Mouse (Mus musculus): ENCODE results near the gene Tbc1d2b. TPM values are rescaled to one million over a fixed set of nuclear protein-coding genes. Genes with fewer than 3 reads are reported as not detected.

Tbc1d2b gene
- polyA plus RNA-seq, 1 experiment from 2014 or later: 8.7 TPM

DNA sequence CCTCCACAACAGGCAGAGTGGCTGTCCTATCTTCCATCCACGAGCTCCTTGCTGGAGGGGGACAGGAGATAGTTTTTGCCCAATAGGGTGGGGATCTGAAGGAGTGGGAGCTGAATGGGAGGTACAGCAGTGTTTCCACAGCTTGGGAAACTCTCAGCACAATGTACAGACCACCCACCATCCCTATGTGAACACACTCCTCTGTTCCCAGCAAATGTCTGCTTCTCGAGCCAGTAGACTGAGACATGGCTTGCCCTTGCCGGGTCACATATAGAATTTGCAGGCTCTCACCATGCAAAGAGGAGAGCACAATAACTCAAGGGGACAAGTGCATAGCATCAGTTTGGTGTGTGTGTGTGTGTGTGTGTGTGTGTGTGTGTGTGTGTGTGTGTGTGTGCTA is 87.1 kb downstream of the Tbc1d2b start:
- H3K36me3 ChIP-seq (ENCODE audit: control insufficient read depth, insufficient read depth, low read length): peaks cover 10% of the 10 kb centered on the region
- no peak for ATAC-seq (ENCODE audit: low FRiP score)
- 88% methylated on average over 3 of the region's 3 CpGs for WGBS

DNA sequence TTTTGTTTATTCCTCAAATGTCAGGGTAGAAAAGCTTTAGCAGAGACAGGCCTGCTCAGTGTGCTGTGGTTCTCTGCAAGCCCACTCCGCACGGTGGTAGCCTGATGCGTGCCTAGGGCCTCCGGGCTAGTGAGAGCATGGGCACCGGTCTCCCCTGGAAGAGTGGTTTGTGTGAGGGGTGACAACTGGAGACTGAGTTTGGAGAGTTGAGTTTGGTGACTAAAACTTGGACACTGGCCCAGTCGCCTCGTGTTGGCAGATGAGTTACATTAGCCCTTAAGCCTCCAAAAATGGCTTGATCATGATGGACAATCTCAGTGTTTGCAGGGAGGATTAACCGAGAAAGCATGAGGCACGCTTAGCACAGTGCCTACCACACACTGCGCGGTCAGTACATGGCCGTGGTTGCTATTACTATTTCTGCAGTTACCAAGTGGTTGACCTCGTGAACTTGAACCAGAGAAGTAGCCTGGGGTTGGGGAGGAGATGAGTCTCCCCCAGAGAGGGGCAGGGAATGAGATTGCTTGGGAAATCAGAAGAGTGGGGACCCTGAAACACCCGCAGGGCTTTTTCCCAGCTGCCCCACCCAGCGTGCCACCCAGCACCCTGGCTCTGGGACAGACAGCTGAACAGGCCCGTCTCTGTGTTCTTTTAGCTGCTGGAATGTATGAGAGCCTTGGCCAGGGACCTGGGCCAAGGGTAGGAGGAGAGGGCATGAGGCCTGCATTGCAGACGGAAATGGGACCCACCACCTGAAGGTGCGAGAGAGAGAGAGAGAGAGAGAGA is 87.8 kb downstream of the Tbc1d2b start:
- H3K36me3 ChIP-seq (ENCODE audit: control insufficient read depth, insufficient read depth, low read length): peaks cover 6% of the 10 kb centered on the region; the same call in 1 of the 2 replicates
- H3K4me3 ChIP-seq (ENCODE audit: low read depth, low read length): no peak overlapping the region
- no peak overlapping the region for H3K4me2 ChIP-seq
- no peak overlapping the region for H3K9ac ChIP-seq (ENCODE audit: low read length)
- no peak overlapping the region for H3K27ac ChIP-seq (ENCODE audit: low read depth, low read length)
- no peaks in the 10 kb centered on the region for H3K4me1 ChIP-seq (ENCODE audit: control insufficient read depth, insufficient read depth, low read length)
- H3K27me3 ChIP-seq (ENCODE audit: control insufficient read depth, insufficient read depth, low read length): no peaks in the 10 kb centered on the region
- DNase-seq (ENCODE audit: low spot score, missing footprints) (peak; percentile 62), ATAC-seq (ENCODE audit: low FRiP score) (no peak)
- WGBS: 89% methylated on average over 18 of the region's 18 CpGs
- no peaks in the 10 kb centered on the region for H3K9me3 ChIP-seq (ENCODE audit: control insufficient read depth, low read length)

More for the DNA sequence above, 87.1 kb downstream of the Tbc1d2b start:
- DNase-seq (ENCODE audit: low spot score, missing footprints): peak; percentile 51
- Histone ChIP-seq H3K9ac (ENCODE audit: low read length) (no peak overlapping the region), H3K4me1 (ENCODE audit: control insufficient read depth, insufficient read depth, low read length) (no peaks in the 10 kb centered on the region), H3K4me2 (no peak overlapping the region), H3K4me3 (ENCODE audit: low read depth, low read length) (no peak overlapping the region), H3K9me3 (ENCODE audit: control insufficient read depth, low read length) (no peaks in the 10 kb centered on the region), H3K27ac (ENCODE audit: low read depth, low read length) (no peak overlapping the region), H3K27me3 (ENCODE audit: control insufficient read depth, insufficient read depth, low read length) (no peaks in the 10 kb centered on the region)

DNA sequence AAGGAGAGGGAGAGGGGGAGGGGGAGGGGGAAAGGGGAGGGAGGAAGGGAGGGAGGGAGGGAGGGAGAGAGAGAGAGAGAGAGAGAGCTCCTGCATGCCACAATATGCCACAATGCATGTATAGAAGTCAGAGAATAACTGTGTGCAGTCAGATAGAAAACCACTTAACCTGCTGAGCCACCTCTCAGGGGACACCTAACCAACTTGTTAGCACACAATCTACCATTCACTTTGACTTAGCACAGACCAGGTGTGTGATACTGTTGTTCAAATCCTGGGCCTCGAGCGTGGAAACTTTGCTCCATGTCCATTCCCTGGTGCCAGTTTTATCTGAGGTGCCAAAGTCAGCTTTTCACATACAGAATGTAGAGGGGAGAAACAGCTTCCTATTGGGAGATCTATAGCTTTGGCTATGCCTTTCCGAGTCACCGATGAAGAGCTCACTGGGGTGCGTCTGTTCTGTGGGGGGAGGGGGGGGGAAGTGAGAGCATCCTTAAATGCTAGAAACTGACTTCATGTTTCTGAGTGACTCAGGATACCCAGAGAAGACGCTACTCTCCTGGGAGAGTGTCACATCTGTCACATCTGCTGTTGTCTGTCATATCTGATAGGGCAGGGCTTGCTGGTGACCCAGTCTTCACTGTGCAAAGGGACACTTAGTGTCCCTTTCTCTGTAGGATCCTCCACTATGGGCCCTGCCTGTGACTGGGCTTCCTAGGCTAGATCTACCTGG is 88.8 kb downstream of the Tbc1d2b start:
- 87% methylated on average over 6 of the region's 6 CpGs for WGBS

DNA sequence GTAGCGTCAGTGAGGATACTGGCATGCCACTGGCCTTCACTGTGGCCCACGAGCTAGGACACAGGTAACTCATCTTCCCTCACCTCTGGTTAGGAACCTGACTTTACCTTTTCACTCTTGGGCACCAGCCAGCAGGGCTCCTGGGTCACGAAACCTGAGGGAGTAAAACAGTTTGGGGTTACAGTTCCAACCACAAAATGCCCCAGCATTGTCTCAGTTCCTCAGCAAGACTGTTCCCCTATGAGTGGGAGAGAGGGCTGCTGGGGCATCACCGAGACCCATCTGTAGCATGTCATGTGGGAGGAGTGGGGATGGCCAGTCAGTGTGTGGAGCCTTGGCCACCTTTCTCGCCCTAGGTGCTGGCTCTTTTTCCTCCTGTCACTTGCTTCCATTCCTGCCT is 91.2 kb downstream of the Tbc1d2b start:
- Histone ChIP-seq H3K4me1 (ENCODE audit: control insufficient read depth, insufficient read depth, low read length) (no peaks in the 10 kb centered on the region), H3K9me3 (ENCODE audit: control insufficient read depth, low read length) (no peaks in the 10 kb centered on the region), H3K4me2 (no peak overlapping the region), H3K4me3 (ENCODE audit: low read depth, low read length) (no peak overlapping the region), H3K27me3 (ENCODE audit: control insufficient read depth, insufficient read depth, low read length) (no peaks in the 10 kb centered on the region), H3K36me3 (ENCODE audit: control insufficient read depth, insufficient read depth, low read length) (peaks cover 9% of the 10 kb centered on the region; the same call in 1 of the 2 replicates), H3K27ac (ENCODE audit: low read depth, low read length) (no peak overlapping the region), H3K9ac (ENCODE audit: low read length) (no peak overlapping the region)
- 87% methylated on average over 5 of the region's 5 CpGs for WGBS
- peak; percentile 35 for DNase-seq (ENCODE audit: low spot score, missing footprints)
- no peak for ATAC-seq (ENCODE audit: low FRiP score)

More for the DNA sequence above, 88.8 kb downstream of the Tbc1d2b start:
- Histone ChIP-seq H3K4me2 (no peak overlapping the region), H3K27me3 (ENCODE audit: control insufficient read depth, insufficient read depth, low read length) (no peaks in the 10 kb centered on the region), H3K36me3 (ENCODE audit: control insufficient read depth, insufficient read depth, low read length) (peaks cover 6% of the 10 kb centered on the region; the same call in 1 of the 2 replicates), H3K9ac (ENCODE audit: low read length) (no peak overlapping the region), H3K27ac (ENCODE audit: low read depth, low read length) (no peak overlapping the region), H3K4me1 (ENCODE audit: control insufficient read depth, insufficient read depth, low read length) (no peaks in the 10 kb centered on the region), H3K4me3 (ENCODE audit: low read depth, low read length) (no peak overlapping the region), H3K9me3 (ENCODE audit: control insufficient read depth, low read length) (no peaks in the 10 kb centered on the region)
- ATAC-seq (ENCODE audit: low FRiP score) (no peak), DNase-seq (ENCODE audit: low spot score, missing footprints) (peak; percentile 71)

DNA sequence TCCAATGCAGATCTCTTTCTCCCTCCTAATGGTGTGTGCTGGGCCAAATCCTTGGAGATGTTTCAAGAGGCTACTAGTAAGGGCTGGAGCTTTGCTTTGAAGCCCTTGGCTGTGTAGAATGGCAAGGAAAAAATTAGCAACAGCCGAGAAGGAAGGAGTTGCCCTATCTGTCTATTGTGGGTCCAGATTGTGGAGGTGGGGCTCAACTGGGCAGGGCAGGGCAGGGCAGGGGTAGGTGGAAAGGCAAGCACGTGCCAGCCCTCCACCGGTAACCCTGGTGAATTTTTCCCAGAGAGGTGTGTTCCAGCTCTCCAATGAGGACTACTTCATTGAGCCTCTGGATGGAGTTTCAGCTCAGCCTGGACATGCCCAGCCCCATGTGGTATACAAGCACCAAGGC is 97.3 kb downstream of the Tbc1d2b start:
- peaks cover 9% of the 10 kb centered on the region for H3K36me3 ChIP-seq (ENCODE audit: control insufficient read depth, insufficient read depth, low read length)
- no peak for ATAC-seq (ENCODE audit: low FRiP score)

DNA sequence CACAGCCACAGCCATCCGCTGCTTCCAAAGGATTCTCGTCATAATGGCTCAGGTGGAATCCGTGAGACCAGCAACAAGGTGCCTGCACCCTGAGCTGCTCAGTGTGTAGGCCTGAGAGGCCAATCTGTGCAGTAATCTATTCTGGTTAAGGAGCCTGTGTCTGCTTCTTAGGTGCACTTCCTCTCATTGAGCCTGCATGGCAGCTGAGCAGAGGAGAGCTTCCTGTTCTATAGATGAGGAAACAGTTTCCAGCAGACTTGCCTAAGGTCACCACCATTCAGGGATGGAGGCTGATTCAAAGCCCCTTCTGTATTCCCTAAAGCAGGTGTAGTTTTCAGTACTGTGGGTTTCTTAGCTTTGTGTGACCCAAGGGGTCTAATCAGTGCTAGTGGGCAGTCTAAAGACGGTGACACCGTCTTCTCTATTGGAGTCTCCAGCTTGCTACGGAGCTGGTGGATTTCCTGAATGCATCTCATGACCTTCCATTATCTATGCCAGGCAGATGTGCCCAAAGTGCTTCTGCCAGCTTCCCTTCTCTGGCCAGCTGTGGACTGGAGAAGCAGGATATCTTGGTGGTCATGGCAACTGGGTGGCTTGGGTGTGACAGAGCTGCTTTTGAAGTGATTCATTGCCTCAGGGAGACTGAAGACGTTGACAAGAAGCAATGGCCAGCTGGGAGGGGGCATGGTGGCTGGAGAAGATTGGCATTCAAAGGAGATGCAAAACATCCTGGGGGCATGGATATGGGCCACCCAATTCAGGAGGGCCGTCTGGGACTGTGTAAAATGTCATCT is 97.9 kb downstream of the Tbc1d2b start:
- peaks cover 9% of the 10 kb centered on the region for H3K36me3 ChIP-seq (ENCODE audit: control insufficient read depth, insufficient read depth, low read length)
- H3K4me2 ChIP-seq: no peak overlapping the region
- no peak for ATAC-seq (ENCODE audit: low FRiP score)
- no peaks in the 10 kb centered on the region for H3K4me1 ChIP-seq (ENCODE audit: control insufficient read depth, insufficient read depth, low read length)
- no peak overlapping the region for H3K9ac ChIP-seq (ENCODE audit: low read length)
- no peak overlapping the region for H3K27ac ChIP-seq (ENCODE audit: low read depth, low read length)
- peak; percentile 45 for DNase-seq (ENCODE audit: low spot score, missing footprints)
- WGBS: 83% methylated on average over 8 of the region's 8 CpGs
- H3K27me3 ChIP-seq (ENCODE audit: control insufficient read depth, insufficient read depth, low read length): no peaks in the 10 kb centered on the region
- H3K4me3 ChIP-seq (ENCODE audit: low read depth, low read length): no peak overlapping the region
- H3K9me3 ChIP-seq (ENCODE audit: control insufficient read depth, low read length): no peaks in the 10 kb centered on the region

More for the DNA sequence above, 97.3 kb downstream of the Tbc1d2b start:
- Histone ChIP-seq H3K4me1 (ENCODE audit: control insufficient read depth, insufficient read depth, low read length) (no peaks in the 10 kb centered on the region), H3K4me2 (no peak overlapping the region), H3K4me3 (ENCODE audit: low read depth, low read length) (no peak overlapping the region), H3K9me3 (ENCODE audit: control insufficient read depth, low read length) (no peaks in the 10 kb centered on the region), H3K9ac (ENCODE audit: low read length) (no peak overlapping the region), H3K27me3 (ENCODE audit: control insufficient read depth, insufficient read depth, low read length) (no peaks in the 10 kb centered on the region), H3K27ac (ENCODE audit: low read depth, low read length) (no peak overlapping the region)
- peak; percentile 0 for DNase-seq (ENCODE audit: low spot score, missing footprints)
- 90% methylated on average over 3 of the region's 3 CpGs for whole genome bisulfite sequencing

DNA sequence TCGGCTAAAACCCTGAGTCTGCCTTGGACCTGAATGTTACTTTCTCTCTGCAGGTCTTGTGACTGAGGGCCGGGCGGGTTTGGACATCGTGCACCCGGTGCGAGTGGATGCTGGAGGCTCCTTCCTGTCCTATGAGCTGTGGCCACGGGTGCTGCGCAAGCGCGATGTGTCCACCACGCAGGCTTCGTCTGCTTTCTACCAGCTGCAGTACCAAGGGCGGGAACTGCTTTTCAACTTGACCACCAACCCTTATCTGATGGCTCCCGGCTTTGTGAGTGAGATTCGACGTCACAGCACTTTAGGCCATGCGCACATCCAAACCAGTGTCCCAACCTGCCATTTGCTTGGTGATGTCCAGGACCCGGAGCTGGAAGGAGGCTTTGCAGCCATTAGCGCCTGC is 99.2 kb downstream of the Tbc1d2b start:
- Histone ChIP-seq H3K9me3 (ENCODE audit: control insufficient read depth, low read length) (no peaks in the 10 kb centered on the region), H3K4me2 (no peak overlapping the region), H3K27me3 (ENCODE audit: control insufficient read depth, insufficient read depth, low read length) (no peaks in the 10 kb centered on the region), H3K4me1 (ENCODE audit: control insufficient read depth, insufficient read depth, low read length) (no peaks in the 10 kb centered on the region), H3K27ac (ENCODE audit: low read depth, low read length) (no peak overlapping the region), H3K9ac (ENCODE audit: low read length) (no peak overlapping the region), H3K4me3 (ENCODE audit: low read depth, low read length) (no peak overlapping the region), H3K36me3 (ENCODE audit: control insufficient read depth, insufficient read depth, low read length) (peaks cover 9% of the 10 kb centered on the region)
- 97% methylated on average over 19 of the region's 19 CpGs for WGBS
- ATAC-seq (ENCODE audit: low FRiP score) (no peak), DNase-seq (ENCODE audit: low spot score, missing footprints) (peak; percentile 60)

DNA sequence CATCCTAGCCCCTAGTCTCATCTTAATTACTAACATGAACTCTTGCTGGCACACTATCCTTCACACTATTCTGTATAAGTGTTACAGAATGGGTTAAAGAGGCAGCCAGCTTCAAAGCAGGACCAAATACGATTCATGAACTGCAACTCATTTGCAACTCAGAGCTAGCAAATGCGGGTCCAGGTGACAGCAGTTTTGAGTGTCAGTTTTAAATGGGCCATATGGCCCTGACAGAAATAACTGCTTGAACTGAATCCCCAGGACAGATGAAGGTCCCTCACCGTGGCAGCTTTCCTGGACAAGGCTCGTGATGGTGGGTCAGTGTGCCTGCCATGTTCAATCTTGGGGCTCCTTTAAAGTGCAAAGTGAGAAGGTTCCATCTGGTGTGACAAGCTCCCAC is 100.6 kb downstream of the Tbc1d2b start:
- no peak overlapping the region for H3K4me3 ChIP-seq (ENCODE audit: low read depth, low read length)

More for the DNA sequence above, 100.6 kb downstream of the Tbc1d2b start:
- no peak overlapping the region for H3K27ac ChIP-seq (ENCODE audit: low read depth, low read length)
- DNase-seq (ENCODE audit: low spot score, missing footprints): peak; percentile 57
- 0 out of 2 replicates have a peak, but pooled peaks cover 2% of the 10 kb centered on the region for H3K4me1 ChIP-seq (ENCODE audit: control insufficient read depth, insufficient read depth, low read length)
- peaks cover 9% of the 10 kb centered on the region for H3K36me3 ChIP-seq (ENCODE audit: control insufficient read depth, insufficient read depth, low read length)
- no peaks in the 10 kb centered on the region for H3K9me3 ChIP-seq (ENCODE audit: control insufficient read depth, low read length)
- 89% methylated on average over 4 of the region's 4 CpGs for WGBS
- no peak overlapping the region for H3K4me2 ChIP-seq
- H3K9ac ChIP-seq (ENCODE audit: low read length): no peak overlapping the region
- no peaks in the 10 kb centered on the region for H3K27me3 ChIP-seq (ENCODE audit: control insufficient read depth, insufficient read depth, low read length)
- no peak for ATAC-seq (ENCODE audit: low FRiP score)
